Mouse (Mus musculus): ENCODE results near the gene Pde1c.

DNA sequence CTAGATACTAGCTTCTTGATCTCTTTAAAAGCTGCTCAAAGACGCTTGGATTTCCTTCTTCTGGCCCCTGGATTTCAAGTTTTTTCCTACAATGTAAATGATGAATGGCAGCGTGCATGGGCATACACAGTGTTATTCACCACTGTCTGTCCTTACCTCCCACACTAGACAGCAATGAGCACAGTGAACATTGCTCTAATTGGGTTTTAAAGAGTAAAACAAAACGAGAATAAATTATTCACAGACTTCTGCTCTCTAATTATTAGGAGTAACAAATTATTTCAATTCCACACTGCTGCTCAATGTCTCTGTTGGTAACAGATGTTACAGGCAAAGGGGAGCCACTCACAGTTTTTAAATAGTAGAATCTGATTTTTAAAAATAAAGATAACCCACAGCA lies 146.0 kb downstream of the Pde1c start:
- TF ChIP-seq POLR2A (IDR thresholded peaks at IDR 0.05; ENCODE audit: extremely low read depth, insufficient read depth, low read length) (no peak), CTCF (IDR thresholded peaks at IDR 0.05; ENCODE audit: extremely low read depth, insufficient read depth, low read length) (no peak)

Data from cortical plate, adult 2 months (tissue).